Mouse (Mus musculus): ENCODE results near the gene Galnt18. TPM values are rescaled to one million over a fixed set of nuclear protein-coding genes. Genes with fewer than 3 reads are reported as not detected.
A peak's percentile ranks its signal among the peaks of the same experiment; 100 is the strongest.

The Galnt18 gene
- total and polyA plus RNA-seq, 3 experiments: 11.6 to 22.3 (median 18.3) TPM

- DNase-seq: no peak
Observed at GRCm38 (mm10) chr7:111563316-111564110, 216.3 kb downstream of the Galnt18 start.

GRCm38 (mm10) chr7:111560097-111560496 is 219.7 kb downstream of the Galnt18 start:
- no peak for DNase-seq

- DNase-seq: no peak
Observed at GRCm38 (mm10) chr7:111559011-111559410, 220.8 kb downstream of the Galnt18 start.

- DNase-seq: no peak
Observed at GRCm38 (mm10) chr7:111550987-111551386, 228.8 kb downstream of the Galnt18 start.

GRCm38 (mm10) chr7:111547069-111547468 is 232.7 kb downstream of the Galnt18 start:
- no peak for DNase-seq

GRCm38 (mm10) chr7:111545614-111546013 is 234.2 kb downstream of the Galnt18 start:
- DNase-seq: no peak

GRCm38 (mm10) chr7:111537946-111538345 is 241.8 kb downstream of the Galnt18 start:
- no peak for DNase-seq

GRCm38 (mm10) chr7:111534826-111535405 is 244.9 kb downstream of the Galnt18 start:
- no peak for DNase-seq

GRCm38 (mm10) chr7:111528961-111529643 is 250.7 kb downstream of the Galnt18 start:
- no peak for DNase-seq

- DNase-seq: no peak
Observed at GRCm38 (mm10) chr7:111528462-111528861, 251.3 kb downstream of the Galnt18 start.

GRCm38 (mm10) chr7:111520881-111521280 is 258.9 kb downstream of the Galnt18 start:
- DNase-seq: no peak

GRCm38 (mm10) chr7:111518581-111519242 is 261.1 kb downstream of the Galnt18 start:
- DNase-seq: no peak

GRCm38 (mm10) chr7:111516882-111517281 is 262.9 kb downstream of the Galnt18 start:
- no peak for DNase-seq

GRCm38 (mm10) chr7:111515471-111515870 is 264.3 kb downstream of the Galnt18 start:
- DNase-seq: no peak

GRCm38 (mm10) chr7:111509167-111509854 is 270.5 kb downstream of the Galnt18 start:
- no peak for DNase-seq

- DNase-seq: no peak
Observed at GRCm38 (mm10) chr7:111500616-111501015, 279.2 kb downstream of the Galnt18 start.

- no peak for DNase-seq
Observed at GRCm38 (mm10) chr7:111499255-111499790, 280.5 kb downstream of the Galnt18 start.

GRCm38 (mm10) chr7:111497191-111497590 is 282.6 kb downstream of the Galnt18 start:
- no peak for DNase-seq

- peak; percentile 74 for DNase-seq
Observed at GRCm38 (mm10) chr7:111492242-111492949, 287.4 kb downstream of the Galnt18 start.

GRCm38 (mm10) chr7:111491566-111491965 is 288.2 kb downstream of the Galnt18 start:
- no peak for DNase-seq

GRCm38 (mm10) chr7:111486811-111487333 is 292.9 kb downstream of the Galnt18 start:
- DNase-seq: peak; percentile 50
